Mouse (Mus musculus): Measurements from ENCODE around the gene Dock6. TPM values are rescaled to one million over a fixed set of nuclear protein-coding genes. Genes with fewer than 3 reads are reported as not detected.
"Not testable (repeated sequence)": the region's sequence is repeated elsewhere in the genome, so short reads cannot be mapped to it uniquely, and the experiment has no call there.

Gene Dock6
- total RNA-seq, 2 experiments from 2014 or later, result 63.0 to 66.5 TPM

DNA sequence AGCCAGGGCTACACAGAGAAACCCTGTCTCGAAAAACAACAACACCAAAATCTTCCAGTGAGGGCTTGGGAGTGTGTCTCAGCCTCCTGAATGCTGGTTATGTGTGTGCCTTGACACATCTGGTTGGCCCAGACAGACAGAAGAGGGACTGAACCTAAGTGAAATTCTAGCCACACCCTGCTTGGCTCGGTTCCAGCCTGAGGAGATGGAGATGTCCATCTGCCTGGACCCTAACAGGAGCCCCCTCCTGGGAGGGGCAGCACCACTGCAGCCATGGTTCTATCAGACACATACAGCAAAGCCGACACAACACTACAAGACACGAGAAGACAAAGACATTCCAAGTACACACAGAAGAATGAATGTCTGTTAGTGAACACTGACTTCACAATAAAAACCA lies 34.3 kb downstream of the Dock6 start:
- intact Hi-C loops (cut with DNase I), result no loop called here

DNA sequence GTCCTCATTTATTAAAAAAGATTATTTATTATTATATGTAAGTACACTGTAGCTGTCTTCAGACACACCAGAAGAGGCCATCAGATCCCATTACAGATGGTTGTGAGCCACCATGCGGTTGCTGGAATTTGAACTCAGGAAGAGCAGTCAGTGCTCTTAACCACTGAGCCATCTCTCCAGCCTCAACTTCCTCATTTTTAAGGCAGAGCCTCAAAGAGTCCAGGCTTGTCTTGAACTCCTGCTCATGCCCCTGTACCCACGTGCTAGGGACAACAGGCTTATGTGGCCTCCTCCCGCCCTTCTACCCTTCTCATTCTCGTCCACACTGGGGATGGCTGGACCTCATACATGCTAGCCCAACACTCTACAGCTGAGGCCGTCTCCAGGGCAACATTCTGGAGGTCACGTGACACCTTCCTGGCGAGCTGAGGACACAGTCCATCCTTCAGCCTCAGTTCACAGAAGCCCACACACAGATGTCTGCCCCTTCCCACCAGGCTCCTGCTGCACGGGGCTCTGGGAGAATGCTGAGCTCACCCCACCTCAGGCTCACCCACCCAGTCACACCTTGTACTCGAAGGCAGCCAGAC lies 35.6 kb downstream of the Dock6 start:
- intact Hi-C loops (cut with DNase I), result no loop called here
- no peak for DNase-seq

More for the DNA sequence above, 34.3 kb downstream of the Dock6 start:
- no peak for DNase-seq

DNA sequence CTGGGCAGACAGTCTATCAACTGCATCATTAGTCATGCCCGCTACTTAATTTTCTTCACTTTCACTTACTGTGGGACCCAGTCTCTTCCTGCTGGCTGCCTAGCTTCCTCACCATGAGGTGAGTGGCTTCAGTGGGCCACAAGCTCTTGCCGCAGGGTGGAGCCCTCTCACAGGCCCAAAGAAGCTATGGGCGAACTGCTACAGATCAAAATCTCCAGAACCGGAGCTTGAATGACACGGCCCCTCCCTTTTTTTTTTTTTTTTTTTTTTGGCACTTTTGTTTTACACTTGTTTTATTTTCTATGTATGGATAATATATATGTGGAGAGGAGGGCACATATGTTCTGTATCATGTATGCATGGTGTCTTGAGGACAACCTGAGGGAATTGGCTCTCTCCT lies 41.3 kb downstream of the Dock6 start:
- DNase-seq, result no peak
- intact Hi-C loops (cut with DNase I), result no loop called here

DNA sequence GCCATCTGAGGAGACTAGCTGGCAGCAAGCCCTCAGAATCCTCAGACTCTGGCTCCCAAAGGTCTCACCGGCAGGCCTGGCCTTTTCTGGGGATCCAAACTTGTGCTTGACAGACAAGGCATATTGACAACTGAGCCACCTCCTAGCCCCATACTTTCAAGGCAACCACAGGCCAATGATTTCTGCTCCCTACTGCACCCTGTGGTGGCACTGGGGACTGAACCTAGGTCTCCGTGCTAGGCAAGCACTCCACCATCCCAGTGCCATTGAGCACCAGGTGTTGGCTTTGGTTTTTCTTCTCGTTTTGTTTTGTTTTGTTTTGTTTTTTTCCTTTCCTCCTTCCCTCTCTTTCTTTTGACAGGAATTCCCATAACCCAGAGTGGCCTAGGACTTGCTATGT lies 43.9 kb downstream of the Dock6 start:
- intact Hi-C loops (cut with DNase I), result no loop called here

GRCm38 (mm10) chr9:21806976-21807375 lies 45.5 kb downstream of the Dock6 start:
- intact Hi-C loops (cut with DNase I), result no loop called here
- no peak for DNase-seq

More for the DNA sequence above, 43.9 kb downstream of the Dock6 start:
- no peak for DNase-seq

DNA sequence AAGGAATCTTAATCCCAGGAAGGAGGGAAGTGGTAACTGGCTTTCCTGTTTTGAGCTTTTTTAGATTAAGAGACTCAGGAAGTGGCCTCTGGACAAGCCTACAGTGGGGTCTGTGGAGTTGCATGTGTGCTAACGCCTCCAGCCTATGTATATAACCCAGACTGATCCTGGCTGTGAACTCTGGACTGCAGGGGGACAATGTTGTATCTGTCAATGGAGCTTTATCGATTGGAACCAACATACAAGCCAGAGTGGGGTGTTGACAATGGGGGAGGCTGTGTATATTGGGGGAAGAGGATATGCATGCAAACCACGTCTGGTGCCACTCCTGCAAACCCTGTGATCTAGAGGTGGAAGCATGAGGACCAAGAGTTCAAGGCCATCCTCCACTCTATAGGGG lies 46.1 kb downstream of the Dock6 start:
- no peak for DNase-seq
- intact Hi-C loops (cut with DNase I), result no loop called here

GRCm38 (mm10) chr9:21803986-21804644 lies 48.3 kb downstream of the Dock6 start:
- peak; percentile 90 to 93 for DNase-seq
- intact Hi-C loops (cut with DNase I), result loop anchor here (1.0 to 5.0 kb wide), 3 partner anchors 17 to 102 kb away; no protein-coding TSS in a partner anchor

DNA sequence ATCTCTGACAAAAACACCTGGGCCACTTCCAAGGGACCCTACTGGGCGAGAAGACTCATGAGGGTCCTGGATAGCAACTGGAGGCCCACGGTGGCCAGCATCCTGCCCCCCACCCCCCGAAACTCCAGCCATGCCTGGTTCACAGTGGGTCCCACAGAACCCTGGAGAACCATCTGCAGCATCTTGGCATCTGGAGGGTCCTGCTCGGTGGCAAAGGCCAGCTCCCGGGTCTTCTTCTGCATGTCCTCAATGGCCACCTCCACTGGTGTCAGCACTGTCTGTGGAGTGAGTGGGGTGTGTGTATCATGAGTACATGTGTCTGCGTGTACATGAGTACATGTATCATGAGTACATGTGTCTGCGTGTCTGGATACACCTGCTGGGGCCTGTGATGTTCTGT lies 50.8 kb downstream of the Dock6 start:
- intact Hi-C loops (cut with DNase I), result loop anchor here (5.0 kb wide), 1 partner anchor 99 kb away; no protein-coding TSS in a partner anchor
- DNase-seq, result no peak

GRCm38 (mm10) chr9:21801121-21801520 lies 51.3 kb downstream of the Dock6 start:
- intact Hi-C loops (cut with DNase I), result loop anchor here (5.0 kb wide), 1 partner anchor 99 kb away; no protein-coding TSS in a partner anchor
- no peak for DNase-seq

GRCm38 (mm10) chr9:21799010-21799350 lies 53.5 kb downstream of the Dock6 start:
- intact Hi-C loops (cut with DNase I), result loop anchor here (5.0 kb wide), 1 partner anchor 182 kb away; the partner anchor contains the start of gene Smarca4
- no peak for DNase-seq

GRCm38 (mm10) chr9:21798345-21799009 lies 54.0 kb downstream of the Dock6 start, which contains the start of gene Kank2:
Gene Kank2 (minus strand): TSS chr9:21798744.
- intact Hi-C loops (cut with DNase I), result loop anchor here (5.0 kb wide), 1 partner anchor 181 kb away; the partner anchor contains the start of gene Smarca4
- DNase-seq, result peak; percentile 94

DNA sequence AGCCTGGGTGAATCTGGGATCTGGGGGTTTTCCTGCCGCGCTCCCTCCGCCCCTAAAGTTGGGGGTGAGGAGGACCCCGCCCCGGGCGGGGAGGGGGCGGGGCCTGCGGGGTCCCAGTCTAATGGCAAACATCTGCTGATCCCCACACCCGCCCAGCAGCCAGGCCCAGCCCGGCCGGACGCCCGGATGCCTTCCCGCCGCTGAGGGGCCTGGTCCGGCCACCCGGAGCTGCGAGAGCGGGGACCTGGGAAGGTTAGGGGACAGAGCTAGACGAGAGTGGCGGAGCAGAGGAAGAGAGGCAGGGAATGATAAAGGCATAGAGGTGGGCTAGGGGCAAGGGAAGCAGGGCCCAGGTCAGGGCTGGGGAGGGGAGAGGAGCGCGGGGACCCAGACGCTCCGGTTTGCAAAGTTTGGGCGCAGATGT lies 54.5 kb downstream of the Dock6 start:
- intact Hi-C loops (cut with DNase I), result loop anchor here (5.0 kb wide), 1 partner anchor 181 kb away; the partner anchor contains the start of gene Smarca4
- peak; percentile 82 to 85 for DNase-seq

- intact Hi-C loops (cut with DNase I), result loop anchor here (5.0 kb wide), 1 partner anchor 180 kb away; the partner anchor contains the start of gene Smarca4
- peak in 1 of 2 experiments; percentile 31 for DNase-seq
These were observed 55.5 kb downstream of the Dock6 start for GRCm38 (mm10) chr9:21796919-21797318.

DNA sequence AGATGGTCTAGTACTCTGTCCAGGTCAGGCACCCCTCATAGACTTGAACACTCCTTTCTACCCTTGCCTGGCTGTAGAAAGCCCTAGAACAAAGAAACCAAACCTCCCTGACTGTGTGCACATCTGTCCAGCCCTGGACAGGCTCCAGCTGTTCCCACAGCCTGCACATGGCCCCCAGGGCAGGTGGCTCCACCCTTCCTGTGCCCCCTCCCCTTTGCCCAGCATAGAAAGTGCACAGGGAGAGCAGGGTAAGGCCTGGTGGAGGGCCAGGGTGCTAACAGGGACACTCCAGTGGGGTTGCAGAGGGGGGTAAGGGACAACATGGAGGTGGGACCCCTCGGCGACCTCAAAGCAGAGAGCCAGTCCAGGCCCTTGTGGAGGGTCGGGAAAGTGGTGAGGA lies 56.2 kb downstream of the Dock6 start:
- peak; percentile 38 to 42 for DNase-seq
- intact Hi-C loops (cut with DNase I), result loop anchor here (5.0 kb wide), 1 partner anchor 179 kb away; the partner anchor contains the start of gene Smarca4

DNA sequence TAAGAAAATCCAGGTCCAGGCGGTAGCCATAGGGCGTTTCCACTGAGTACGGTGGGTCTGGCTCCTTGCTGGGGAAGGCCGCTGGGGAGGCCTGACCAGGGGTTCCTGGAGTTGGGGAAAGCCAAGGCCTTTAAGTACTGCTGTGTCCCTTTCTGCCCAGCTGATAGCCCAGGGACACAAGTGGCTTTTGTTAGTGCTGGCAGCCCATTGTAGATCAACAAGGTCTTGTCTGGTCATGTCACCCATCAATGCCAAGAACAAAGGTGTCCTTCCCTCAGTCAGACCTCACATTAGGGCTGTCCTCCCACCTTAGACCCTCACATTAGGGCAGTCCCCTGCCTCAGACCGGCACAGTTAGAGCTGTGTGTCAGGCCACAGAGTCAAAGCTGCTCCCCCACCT lies 56.9 kb downstream of the Dock6 start:
- intact Hi-C loops (cut with DNase I), result loop anchor here (5.0 kb wide), 1 partner anchor 178 kb away; the partner anchor contains the start of gene Smarca4
- no peak for DNase-seq

GRCm38 (mm10) chr9:21794925-21795324 lies 57.5 kb downstream of the Dock6 start:
- DNase-seq, result no peak
- intact Hi-C loops (cut with DNase I), result loop anchor here (5.0 kb wide), 1 partner anchor 178 kb away; the partner anchor contains the start of gene Smarca4

- intact Hi-C loops (cut with DNase I), result no loop called here
These were observed 58.0 kb downstream of the Dock6 start for GRCm38 (mm10) chr9:21794344-21794834.

DNA sequence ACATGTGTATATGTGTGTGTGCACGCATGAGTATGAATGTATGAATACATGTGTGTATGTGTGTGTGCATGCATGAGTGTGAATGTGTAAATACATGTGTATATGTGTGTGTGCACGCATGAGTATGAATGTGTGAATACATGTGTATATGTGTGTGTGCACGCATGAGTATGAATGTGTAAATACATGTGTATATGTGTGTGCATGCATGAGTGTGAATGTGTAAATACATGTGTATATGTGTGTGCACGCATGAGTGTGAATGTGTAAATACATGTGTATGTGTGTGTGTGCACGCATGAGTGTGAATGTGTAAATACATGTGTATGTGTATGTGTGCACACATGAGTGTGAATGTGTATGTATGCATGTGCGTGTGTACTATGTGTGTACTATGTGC lies 58.9 kb downstream of the Dock6 start:
- intact Hi-C loops (cut with DNase I); DNase-seq: not testable (repeated sequence)

More at GRCm38 (mm10) chr9:21794344-21794834, 58.0 kb downstream of the Dock6 start:
- no peak for DNase-seq

GRCm38 (mm10) chr9:21792644-21793043 lies 59.8 kb downstream of the Dock6 start:
- peak; percentile 47 to 55 for DNase-seq
- intact Hi-C loops (cut with DNase I), result no loop called here

DNA sequence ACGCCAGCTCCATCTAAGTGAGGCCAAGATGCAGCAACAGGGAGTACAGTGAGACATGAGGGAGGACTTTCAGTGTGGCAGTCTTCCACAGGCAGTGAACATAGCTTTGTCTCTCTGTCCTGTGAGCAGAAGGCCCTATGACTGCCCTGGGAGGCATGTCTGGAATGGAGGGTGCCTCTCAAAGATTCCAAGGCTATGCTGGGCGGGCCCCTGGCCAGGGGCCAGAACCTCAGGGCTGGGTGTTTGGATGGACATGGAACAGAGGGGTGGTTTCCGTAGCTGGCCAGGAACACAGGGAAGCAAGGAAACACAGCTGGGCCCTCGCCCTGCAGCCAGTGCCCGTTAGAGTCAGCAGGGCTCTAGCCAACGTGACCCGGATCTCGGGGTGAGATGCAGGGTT lies 60.6 kb downstream of the Dock6 start:
- DNase-seq, result peak; percentile 78 to 79
- intact Hi-C loops (cut with DNase I), result no loop called here

DNA sequence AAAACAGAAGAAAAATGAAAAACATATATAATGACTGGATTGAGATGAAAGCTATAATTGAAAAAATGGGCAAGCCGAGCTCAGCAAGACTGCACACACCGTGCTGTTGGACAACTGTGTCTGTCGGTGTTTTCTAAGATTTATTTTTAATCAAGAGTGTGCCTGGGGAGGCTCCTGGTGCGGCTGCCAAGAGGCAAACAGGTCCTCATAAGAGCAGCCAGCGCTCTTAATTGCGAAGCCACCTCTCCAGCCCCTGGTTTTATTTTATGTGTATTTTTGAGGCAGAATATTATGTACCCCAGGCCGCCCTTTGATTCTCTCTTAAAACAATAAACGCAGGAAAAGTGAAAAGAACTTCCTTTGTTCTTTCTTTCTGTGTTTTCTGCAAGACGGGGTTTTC lies 64.2 kb downstream of the Dock6 start:
- intact Hi-C loops (cut with DNase I), result loop anchor here (5.0 kb wide), 1 partner anchor 84 kb away; no protein-coding TSS in a partner anchor
- DNase-seq, result no peak
